Mouse (Mus musculus): ENCODE data around the gene Olfr738.

The Olfr738 gene

GRCm38 (mm10) chr14:50407268-50407667 is at the start of gene Olfr738:
Gene Olfr738, plus strand, starts transcription at chr14:50407568.
- no peak for DNase-seq (ENCODE audit: low read depth)

- DNase-seq (ENCODE audit: low read depth), result no peak
These were observed 49.8 kb upstream of the Olfr738 start, which contains the start of gene Tlr11 for GRCm38 (mm10) chr14:50357593-50357992. Gene Tlr11, plus strand, starts transcription at chr14:50357914.

GRCm38 (mm10) chr14:50360480-50360879 is 46.9 kb upstream of the Olfr738 start:
- no peak for DNase-seq (ENCODE audit: low read depth)

GRCm38 (mm10) chr14:50363561-50363960 is 43.8 kb upstream of the Olfr738 start:
- no peak for DNase-seq (ENCODE audit: low read depth)

- no peak for DNase-seq (ENCODE audit: low read depth)
These were observed 26.5 kb upstream of the Olfr738 start, which contains the start of gene Olfr736 for GRCm38 (mm10) chr14:50380863-50381262. Gene Olfr736, plus strand, starts transcription at chr14:50381163.

GRCm38 (mm10) chr14:50418326-50418725 is 11.0 kb downstream of the Olfr738 start, which contains the start of gene Olfr739:
Gene Olfr739, plus strand, starts transcription at chr14:50418626.
- no peak for DNase-seq (ENCODE audit: low read depth)

- no peak for DNase-seq (ENCODE audit: low read depth)
These were observed 37.9 kb downstream of the Olfr738 start, which contains the start of gene Olfr740 for GRCm38 (mm10) chr14:50445245-50445644. Gene Olfr740, plus strand, starts transcription at chr14:50445545.

Measured in naive thymus-derived CD4-positive, alpha-beta T cell, adult 2 months (primary cell).